Mouse (Mus musculus) heart, embryonic 14.5 days (tissue): ENCODE measurements around the gene Cuta. TPM values are rescaled to one million over a fixed set of nuclear protein-coding genes. Genes with fewer than 3 reads are reported as not detected.

Experiments used
- ATAC-seq: fragments of 200-750 bp; cut with Nextera tagmentation; 2 replicates; pipeline ENCODE4 v1.8.0; 2017; ENCODE audit warnings: low read depth, moderate TSS enrichment; ENCODE audit not compliant: insufficient number of reproducible peaks, insufficient read depth, low FRiP score
- H3K27ac ChIP-seq, 2 experiments: fragments of 200-500 bp in 1 of 2; fragments of 300-500 bp in 1 of 2; sonication (generic) in 1 of 2; replicated peaks in 1 of 2; 2 replicates each; pipeline ENCODE4 v1.5.1; 2012 to 2014; ENCODE audit warnings: low read depth in 2 of 2, low read length in 2 of 2, control low read depth in 1 of 2, mild to moderate bottlenecking in 1 of 2, mixed read lengths in 1 of 2; ENCODE audit not compliant: control insufficient read depth in 1 of 2, insufficient read depth in 1 of 2
- H3K27me3 ChIP-seq: fragments of 300-500 bp; sonication (generic); 2 replicates; pipeline ENCODE4 v1.6.1; 2014; ENCODE audit warnings: mild to moderate bottlenecking, low read length, control low read depth; ENCODE audit not compliant: control insufficient read depth, insufficient read depth
- H3K36me3 ChIP-seq: fragments of 300-500 bp; sonication (generic); 2 replicates; pipeline ENCODE4 v1.6.1; 2014; ENCODE audit warnings: mild to moderate bottlenecking, control low read depth, low read length, mixed read lengths; ENCODE audit not compliant: control insufficient read depth, insufficient read depth
- H3K4me1 ChIP-seq, 2 experiments: fragments of 200-500 bp in 1 of 2; fragments of 300-500 bp in 1 of 2; sonication (generic) in 1 of 2; 2 replicates each; pipeline ENCODE4 v1.6.1; 2012 to 2014; ENCODE audit warnings: low read length in 2 of 2, control low read depth in 1 of 2, mixed read lengths in 1 of 2; ENCODE audit not compliant: control insufficient read depth in 2 of 2, insufficient read depth in 2 of 2
- H3K4me2 ChIP-seq: fragments of 300-500 bp; sonication (generic); 2 replicates; pipeline ENCODE4 v1.6.1; 2014; ENCODE audit warnings: mild to moderate bottlenecking, low read length
- H3K4me3 ChIP-seq, 2 experiments: fragments of 200-500 bp in 1 of 2; fragments of 300-500 bp in 1 of 2; sonication (generic) in 1 of 2; 2 replicates each; pipeline ENCODE4 v1.5.1; 2012 to 2014; ENCODE audit warnings: low read length in 2 of 2, mild to moderate bottlenecking in 2 of 2, control low read depth in 1 of 2, low read depth in 1 of 2, moderate library complexity in 1 of 2; ENCODE audit not compliant: control insufficient read depth in 1 of 2, insufficient read depth in 1 of 2
- H3K9ac ChIP-seq: fragments of 300-500 bp; sonication (generic); 2 replicates; pipeline ENCODE4 v1.6.1; 2014; ENCODE audit warnings: mild to moderate bottlenecking, low read length
- H3K9me3 ChIP-seq: fragments of 300-500 bp; sonication (generic); 2 replicates; pipeline ENCODE4 v1.6.1; 2016; ENCODE audit warnings: low read length, control low read depth; ENCODE audit not compliant: control insufficient read depth
- WGBS: fragments of 180-500 bp; shearing (Covaris S2); extraction: QIAGEN DNeasy Blood & Tissue Kit; methylation state at CpG from one replicate; pipeline ENCODE4 v1.1.7; 2014; 5-methylcytosine and 5-hydroxymethylcytosine counted together
- microRNA-seq: library from miRNA; unstranded; fragments of <30 nt; microRNA quantifications from one replicate; pipeline ENCODE4, GENCODE M21; 2016
- polyA plus RNA-seq: library from polyadenylated mRNA; unstranded; fragments of >200 nt; fragmentation: Nextera tagmentation; extraction: Ambion mirVana; gene quantifications from 2 replicates; pipeline ENCODE4 v1.2.1, GENCODE M21; 2014

Cuta gene
- polyA plus RNA-seq, 1 experiment from 2014 or later = 173 TPM

DNA sequence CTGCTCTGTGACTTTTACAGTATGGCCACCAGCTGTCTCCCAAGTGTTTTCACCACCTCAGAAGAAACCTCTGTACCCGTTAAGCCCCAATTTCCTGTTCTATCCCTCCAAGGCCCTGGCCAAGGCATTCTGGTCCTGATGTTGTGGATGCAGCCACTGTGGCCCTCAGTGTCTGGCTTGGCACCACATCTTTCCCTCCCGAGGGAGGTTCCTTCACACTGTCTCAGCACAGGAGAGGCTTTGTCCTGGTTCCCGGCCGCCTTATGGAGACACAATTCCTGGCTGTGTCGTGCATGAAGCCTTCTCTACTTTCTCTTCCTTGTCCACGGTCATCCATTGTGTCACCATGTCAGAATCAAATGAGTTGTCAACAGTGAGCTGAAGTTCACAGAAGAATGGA is 45.9 kb downstream of the Cuta start:
- Histone ChIP-seq H3K27me3 (no peaks in the 10 kb centered on the region), H3K4me2 (peak overlapping the region; percentile 60), H3K4me1 (peaks cover 23 to 45% of the 10 kb centered on the region in 2 experiments), H3K4me3 (peak overlapping the region in 1 of 2 experiments; percentile 29; a peak in 1 of 4 replicates), H3K9ac (peak overlapping the region; percentile 63), H3K36me3 (no peaks in the 10 kb centered on the region), H3K27ac (peak overlapping the region; percentile 91), H3K9me3 (no peaks in the 10 kb centered on the region)
- 32% methylated on average over 6 of the region's 6 CpGs for WGBS
- ATAC-seq = no peak

GRCm38 (mm10) chr17:26892635-26893375 is 46.6 kb downstream of the Cuta start:
- Histone ChIP-seq H3K4me3 (peak overlapping the region; percentile 16 to 29), H3K9ac (peak overlapping the region; percentile 63), H3K36me3 (no peaks in the 10 kb centered on the region), H3K27ac (peak overlapping the region; percentile 91), H3K4me1 (peaks cover 28 to 52% of the 10 kb centered on the region in 2 experiments), H3K27me3 (no peaks in the 10 kb centered on the region), H3K9me3 (no peaks in the 10 kb centered on the region), H3K4me2 (peak overlapping the region; percentile 60)
- peak; percentile 89 for ATAC-seq
- WGBS = 18% methylated on average over 16 of the region's 16 CpGs

DNA sequence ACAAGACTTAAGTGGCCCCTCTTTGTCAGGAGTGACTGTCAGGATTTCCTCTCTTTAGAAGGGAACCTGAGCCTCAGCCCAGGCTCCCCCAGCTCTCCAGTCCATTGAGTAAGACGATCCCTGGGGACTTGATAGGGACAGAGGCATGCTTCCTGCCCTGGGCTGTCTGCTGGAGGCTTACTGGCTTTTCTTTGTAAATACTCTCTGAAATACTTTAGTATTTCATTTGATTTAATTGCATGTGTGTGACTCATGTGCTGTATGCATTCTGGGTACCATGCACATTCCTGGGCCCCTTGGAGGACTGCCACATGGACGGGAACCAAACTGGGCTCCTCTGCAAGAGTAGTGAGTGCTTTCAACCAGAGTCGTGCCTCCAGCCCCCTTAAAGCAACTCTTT is 51.4 kb downstream of the Cuta start:
- 2% methylated on average over 3 of the region's 3 CpGs for WGBS
- peak overlapping the region; percentile 68 for H3K27ac ChIP-seq
- peaks cover 43 to 76% of the 10 kb centered on the region in 2 experiments for H3K4me1 ChIP-seq
- H3K4me3 ChIP-seq = no peak overlapping the region
- peak overlapping the region; percentile 40; the same call in 1 of the 2 replicates for H3K9ac ChIP-seq
- no peak for ATAC-seq
- no peaks in the 10 kb centered on the region for H3K27me3 ChIP-seq
- no peaks in the 10 kb centered on the region for H3K9me3 ChIP-seq
- no peaks in the 10 kb centered on the region for H3K36me3 ChIP-seq
- H3K4me2 ChIP-seq = peak overlapping the region; percentile 23; the same call in 1 of the 2 replicates

DNA sequence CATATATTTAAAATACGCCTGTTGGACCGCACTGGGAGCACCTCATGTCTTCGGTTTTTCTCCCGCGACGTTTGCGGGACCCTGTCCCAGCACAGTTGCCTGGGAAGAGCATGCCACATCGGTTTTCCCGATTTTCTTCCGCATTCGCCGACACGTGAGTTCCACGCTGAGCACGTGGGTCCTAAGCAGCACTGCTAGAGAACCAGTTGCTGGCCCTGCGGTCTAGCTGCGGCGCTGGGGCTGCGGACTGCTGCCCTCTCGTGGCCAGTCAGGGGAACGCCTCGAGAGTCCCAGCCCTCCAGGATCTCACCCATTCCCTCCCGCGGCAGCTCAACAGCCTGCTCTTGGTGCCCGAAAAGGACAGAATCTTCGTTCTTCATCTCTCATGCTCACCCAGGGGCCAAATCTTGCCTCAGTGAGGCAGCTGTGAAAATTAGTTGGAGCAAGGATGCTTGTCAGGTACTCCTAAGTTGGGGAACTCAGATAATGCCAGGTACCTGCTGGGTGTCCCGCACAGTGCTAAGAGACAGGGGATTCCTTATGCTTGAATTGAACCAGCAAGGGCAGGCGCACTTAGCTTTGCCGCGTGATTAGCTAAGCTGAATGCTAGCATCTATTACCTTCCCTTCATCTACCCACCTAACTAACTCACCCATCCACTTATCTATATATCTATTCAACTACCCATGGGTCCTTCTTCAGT is 53.2 kb downstream of the Cuta start:
- Histone ChIP-seq H3K9me3 (no peaks in the 10 kb centered on the region), H3K27me3 (no peaks in the 10 kb centered on the region), H3K36me3 (no peaks in the 10 kb centered on the region), H3K4me3 (peak overlapping the region; percentile 44 to 54), H3K27ac (peak overlapping the region; percentile 49 to 95; a peak in 3 of 4 replicates), H3K4me2 (peak overlapping the region; percentile 87), H3K9ac (peak overlapping the region; percentile 74), H3K4me1 (peaks cover 34 to 62% of the 10 kb centered on the region in 2 experiments)
- peak; percentile 66 for ATAC-seq
- 8% methylated on average over 30 of the region's 30 CpGs for WGBS

DNA sequence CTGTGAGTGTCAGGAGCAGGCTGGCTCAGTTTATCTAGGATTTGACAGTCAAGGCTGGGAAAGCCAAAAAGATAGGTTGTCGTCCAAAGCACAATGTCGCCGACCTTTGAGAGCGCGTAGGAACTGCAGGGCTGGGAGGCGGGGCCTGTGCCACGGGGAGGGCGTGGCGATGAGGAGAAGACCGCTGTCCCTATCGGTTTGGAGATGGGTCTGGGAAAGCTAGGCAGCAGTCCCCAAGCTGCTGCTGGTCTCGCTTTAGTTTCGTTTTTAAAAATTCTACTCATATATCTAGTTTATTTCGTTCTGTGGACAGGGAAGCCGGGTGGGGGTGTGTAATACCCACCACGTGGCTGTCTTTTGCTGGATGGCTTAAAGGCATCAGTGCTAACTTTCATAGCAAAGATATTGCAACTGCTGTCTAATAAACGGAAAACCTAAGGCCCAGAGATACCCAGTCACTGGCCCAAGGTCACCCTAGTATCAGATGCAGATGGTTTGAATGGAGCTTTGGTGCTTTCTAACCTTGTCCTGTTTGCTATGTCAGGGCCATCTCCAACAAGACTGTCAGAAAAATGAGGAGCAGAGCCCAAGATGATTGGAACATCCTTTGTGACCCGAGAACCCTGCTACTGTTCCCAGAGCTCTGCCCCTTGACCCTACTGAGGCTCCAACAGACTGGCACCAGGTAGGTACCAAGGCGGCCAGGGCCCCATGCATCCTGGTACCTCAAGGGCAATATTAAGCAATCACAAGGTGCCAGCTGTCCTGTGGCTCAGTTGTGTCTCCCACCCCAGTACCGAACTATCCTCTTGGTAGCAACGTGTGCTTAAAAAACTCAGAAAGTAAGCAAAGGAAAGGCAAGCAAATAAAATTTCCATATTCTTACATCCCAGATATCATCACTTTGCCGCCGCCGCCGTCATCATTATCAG is 54.1 kb downstream of the Cuta start:
- Histone ChIP-seq H3K4me1 (peaks cover 34 to 57% of the 10 kb centered on the region in 2 experiments), H3K9ac (peak overlapping the region; percentile 74), H3K9me3 (0 out of 2 replicates have a peak, but pooled peaks cover 5% of the 10 kb centered on the region), H3K27me3 (no peaks in the 10 kb centered on the region), H3K4me2 (peak overlapping the region; percentile 87), H3K36me3 (peaks cover 5% of the 10 kb centered on the region; the same call in 1 of the 2 replicates), H3K4me3 (peak overlapping the region; percentile 44 to 54), H3K27ac (peak overlapping the region; percentile 88 to 95)
- WGBS = 16% methylated on average over 25 of the region's 25 CpGs
- ATAC-seq = peak; percentile 77

Small RNA genes lying within 50 kb of the gene (microRNA-seq; reads per million reads assigned to microRNA genes)
- not detected for gene Gm27775
- not detected for gene Mir3083
- gene Mir6968 = not detected

Other genes with a start within 250 kb of the Cuta start
- 6.8 and 8.3 TPM in 2 replicates for gene Crebrf, start 223.9 kb downstream of the Cuta start, polyA plus RNA-seq
- 52.9 and 54.9 TPM in 2 replicates for gene Bnip1, start 158.5 kb downstream of the Cuta start, polyA plus RNA-seq
- gene Nkx2-5, start 94.6 kb downstream of the Cuta start, polyA plus RNA-seq = 172 and 177 TPM in 2 replicates
- gene Kifc5b, start 22.5 kb downstream of the Cuta start, polyA plus RNA-seq = 4.2 and 5.0 TPM in 2 replicates
- 5.2 and 8.0 TPM in 2 replicates for gene Phf1, start 6.5 kb downstream of the Cuta start, polyA plus RNA-seq
- gene Syngap1, start 1.7 kb upstream of the Cuta start, polyA plus RNA-seq = 1.5 TPM in 2 replicates
- 6.8 TPM in 2 replicates for gene Zbtb9, start 33.6 kb upstream of the Cuta start, polyA plus RNA-seq
- 8.2 and 10.5 TPM in 2 replicates for gene Bak1, start 89.4 kb upstream of the Cuta start, polyA plus RNA-seq
- 1.7 TPM in 2 replicates for gene Itpr3, start 117.7 kb upstream of the Cuta start, polyA plus RNA-seq
- gene Uqcc2, start 194.3 kb upstream of the Cuta start, polyA plus RNA-seq = 307 and 339 TPM in 2 replicates
- gene Ip6k3, start 228.2 kb upstream of the Cuta start, polyA plus RNA-seq = 0.22 and 0.32 TPM in 2 replicates